Mouse (Mus musculus) heart, adult 18-20 months (tissue): Measurements from ENCODE around the gene Cpm. TPM values are rescaled to one million over a fixed set of nuclear protein-coding genes. Genes with fewer than 3 reads are reported as not detected.

ENCODE experiments used
- total RNA-seq, 2 experiments: library from RNA; stranded (reverse); gene quantifications; 2 replicates each; pipeline ENCODE4 v1.2.3; 2021

Gene Cpm
- total RNA-seq, 2 experiments from 2014 or later = 2.9 to 3.5 TPM

Other genes starting within 250 kb of the Cpm start
- 10 to 100 TPM; 31.3 to 34.7 TPM for gene Cpsf6, start 249.5 kb upstream of the Cpm start, total RNA-seq
- 10 to 100 TPM; 51.1 to 53.6 TPM for gene Mdm2, start 81.3 kb downstream of the Cpm start, total RNA-seq
- gene Slc35e3, start 116.9 kb downstream of the Cpm start, total RNA-seq = 1 to 10 TPM; 7.8 to 8.2 TPM
- gene Nup107, start 163.2 kb downstream of the Cpm start, total RNA-seq = 1 to 10 TPM; 7.3 to 8.7 TPM
- gene Rap1b, start 216.5 kb downstream of the Cpm start, total RNA-seq = 10 to 100 TPM; 48.1 to 52.0 TPM